Mouse (Mus musculus): ENCODE measurements around the gene Nap1l1. TPM values are rescaled to one million over a fixed set of nuclear protein-coding genes. Genes with fewer than 3 reads are reported as not detected.

Gene Nap1l1
- polyA plus RNA-seq (2017; shearing (Covaris generic)), result 87.7 TPM

GRCm38 (mm10) chr10:111472686-111473510, at the start of gene Nap1l1:
Gene Nap1l1, plus strand, starts transcription at chr10:111473223.

GRCm38 (mm10) chr10:111506101-111506925, 33.3 kb downstream of the Nap1l1 start, which contains the start of gene Phlda1:
Gene Phlda1, plus strand, starts transcription at chr10:111506286.

Other genes starting within 250 kb of the Nap1l1 start
- 0.68 TPM for gene Bbs10, start 174.5 kb upstream of the Nap1l1 start, polyA plus RNA-seq (2017; shearing (Covaris generic))
- 35.1 TPM for gene Phlda1, start 33.1 kb downstream of the Nap1l1 start, polyA plus RNA-seq (2017; shearing (Covaris generic))